Mouse (Mus musculus): ENCODE measurements around the gene Irf3. TPM values are rescaled to one million over a fixed set of nuclear protein-coding genes. Genes with fewer than 3 reads are reported as not detected.

Irf3 gene
- total RNA-seq, 1 experiment, result 45.9 TPM

- Histone ChIP-seq H3K9ac (ENCODE audit: insufficient read depth, low read depth, low read length, poor library complexity, severe bottlenecking) (0 out of 2 replicates have a peak overlapping the region, but pooled peaks have one; percentile 32), H3K27ac (ENCODE audit: insufficient read depth, low read depth, low read length, poor library complexity, severe bottlenecking) (no peak overlapping the region), H3K4me3 (ENCODE audit: insufficient read depth in 1 of 2, low read depth in 1 of 2, low read length in 2 of 2, poor library complexity in 1 of 2, severe bottlenecking in 1 of 2) (peak overlapping the region; percentile 16 to 32; a peak in 3 of 4 replicates), H3K9me3 (ENCODE audit: control insufficient read depth, insufficient read depth, low read depth, low read length) (no peaks in the 10 kb centered on the region), H3K36me3 (ENCODE audit: control insufficient read depth, insufficient read depth, low read length, poor library complexity, severe bottlenecking) (peaks cover 59% of the 10 kb centered on the region), H3K4me1 (ENCODE audit: control insufficient read depth in 2 of 2, insufficient read depth in 2 of 2, low read length in 2 of 2, poor library complexity in 1 of 2) (peaks cover 4 to 29% of the 10 kb centered on the region in 2 experiments; a peak in 3 of 4 replicates)
- TF ChIP-seq MAFK (IDR thresholded peaks at IDR 0.05; ENCODE audit: insufficient read depth, low read depth, low read length), result no peak
- in situ Hi-C loops (cut with MboI; ENCODE audit: low sequenced_read_pairs in 2 of 2, unreplicated experiment in 2 of 2), result no loop called here
- no peak for DNase-seq (ENCODE audit: low read depth, low spot score)
Measured at GRCm38 (mm10) chr7:45047491-45047890, 50.0 kb downstream of the Irf3 start.

- Histone ChIP-seq H3K9me3 (ENCODE audit: control insufficient read depth, insufficient read depth, low read depth, low read length) (no peaks in the 10 kb centered on the region), H3K36me3 (ENCODE audit: control insufficient read depth, insufficient read depth, low read length, poor library complexity, severe bottlenecking) (peaks cover 52% of the 10 kb centered on the region), H3K27ac (ENCODE audit: insufficient read depth, low read depth, low read length, poor library complexity, severe bottlenecking) (no peak overlapping the region), H3K4me1 (ENCODE audit: control insufficient read depth in 2 of 2, insufficient read depth in 2 of 2, low read length in 2 of 2, poor library complexity in 1 of 2) (peaks cover 4 to 29% of the 10 kb centered on the region in 2 experiments; a peak in 3 of 4 replicates), H3K9ac (ENCODE audit: insufficient read depth, low read depth, low read length, poor library complexity, severe bottlenecking) (0 out of 2 replicates have a peak overlapping the region, but pooled peaks have one; percentile 29), H3K4me3 (ENCODE audit: insufficient read depth in 1 of 2, low read depth in 1 of 2, low read length in 2 of 2, poor library complexity in 1 of 2, severe bottlenecking in 1 of 2) (peak overlapping the region; percentile 16 to 33; a peak in 3 of 4 replicates)
- in situ Hi-C loops (cut with MboI; ENCODE audit: low sequenced_read_pairs in 2 of 2, unreplicated experiment in 2 of 2), result no loop called here
- TF ChIP-seq ZC3H11A (IDR thresholded peaks at IDR 0.05; ENCODE audit: borderline replicate concordance, low read depth, low read length) (no peak), HCFC1 (IDR thresholded peaks at IDR 0.05; ENCODE audit: borderline replicate concordance, insufficient read depth, low read length) (no peak), CHD2 (IDR thresholded peaks at IDR 0.05; ENCODE audit: low read depth, low read length) (no peak), ZNF384 (IDR thresholded peaks at IDR 0.05; ENCODE audit: low read depth, low read length) (no peak)
- DNase-seq (ENCODE audit: low read depth, low spot score), result no peak
Measured at GRCm38 (mm10) chr7:45048001-45048890, 50.8 kb downstream of the Irf3 start.

- Histone ChIP-seq H3K9ac (ENCODE audit: insufficient read depth, low read depth, low read length, poor library complexity, severe bottlenecking) (no peak overlapping the region), H3K4me3 (ENCODE audit: insufficient read depth in 1 of 2, low read depth in 1 of 2, low read length in 2 of 2, poor library complexity in 1 of 2, severe bottlenecking in 1 of 2) (peak overlapping the region in 1 of 2 experiments; percentile 44; a peak in 1 of 4 replicates), H3K27ac (ENCODE audit: insufficient read depth, low read depth, low read length, poor library complexity, severe bottlenecking) (no peak overlapping the region), H3K36me3 (ENCODE audit: control insufficient read depth, insufficient read depth, low read length, poor library complexity, severe bottlenecking) (peaks cover 48% of the 10 kb centered on the region), H3K4me1 (ENCODE audit: control insufficient read depth in 2 of 2, insufficient read depth in 2 of 2, low read length in 2 of 2, poor library complexity in 1 of 2) (peaks cover 4 to 29% of the 10 kb centered on the region in 2 experiments; a peak in 3 of 4 replicates), H3K9me3 (ENCODE audit: control insufficient read depth, insufficient read depth, low read depth, low read length) (no peaks in the 10 kb centered on the region)
- TF ChIP-seq CHD2 (IDR thresholded peaks at IDR 0.05; ENCODE audit: low read depth, low read length) (no peak), ZNF384 (IDR thresholded peaks at IDR 0.05; ENCODE audit: low read depth, low read length) (no peak), MAFK (IDR thresholded peaks at IDR 0.05; ENCODE audit: insufficient read depth, low read depth, low read length) (no peak), HCFC1 (IDR thresholded peaks at IDR 0.05; ENCODE audit: borderline replicate concordance, insufficient read depth, low read length) (no peak), ZC3H11A (IDR thresholded peaks at IDR 0.05; ENCODE audit: borderline replicate concordance, low read depth, low read length) (no peak)
- no peak for DNase-seq (ENCODE audit: low read depth, low spot score)
- in situ Hi-C loops (cut with MboI; ENCODE audit: low sequenced_read_pairs in 2 of 2, unreplicated experiment in 2 of 2), result no loop called here
Measured at GRCm38 (mm10) chr7:45048923-45049657, 51.6 kb downstream of the Irf3 start.

- in situ Hi-C loops (cut with MboI; ENCODE audit: low sequenced_read_pairs in 2 of 2, unreplicated experiment in 2 of 2), result no loop called here
- peak overlapping the region; percentile 33 for H3K27ac ChIP-seq (ENCODE audit: insufficient read depth, low read depth, low read length, poor library complexity, severe bottlenecking)
- H3K36me3 ChIP-seq (ENCODE audit: control insufficient read depth, insufficient read depth, low read length, poor library complexity, severe bottlenecking), result peaks cover 38% of the 10 kb centered on the region
- peak; percentile 83 for DNase-seq (ENCODE audit: low read depth, low spot score)
- peaks cover 4 to 24% of the 10 kb centered on the region in 2 experiments; a peak in 3 of 4 replicates for H3K4me1 ChIP-seq (ENCODE audit: control insufficient read depth in 2 of 2, insufficient read depth in 2 of 2, low read length in 2 of 2, poor library complexity in 1 of 2)
- peak overlapping the region; percentile 97 to 99 for H3K4me3 ChIP-seq (ENCODE audit: insufficient read depth in 1 of 2, low read depth in 1 of 2, low read length in 2 of 2, poor library complexity in 1 of 2, severe bottlenecking in 1 of 2)
- H3K9me3 ChIP-seq (ENCODE audit: control insufficient read depth, insufficient read depth, low read depth, low read length), result no peaks in the 10 kb centered on the region
- peak overlapping the region; percentile 91; the same call in 1 of the 2 replicates for H3K9ac ChIP-seq (ENCODE audit: insufficient read depth, low read depth, low read length, poor library complexity, severe bottlenecking)
- TF ChIP-seq ZC3H11A (IDR thresholded peaks at IDR 0.05; ENCODE audit: borderline replicate concordance, low read depth, low read length), result no peak
- peak; percentile 81 for TF ChIP-seq CHD2 (IDR thresholded peaks at IDR 0.05; ENCODE audit: low read depth, low read length)
- TF ChIP-seq ZNF384 (IDR thresholded peaks at IDR 0.05; ENCODE audit: low read depth, low read length), result no peak
- no peak for TF ChIP-seq HCFC1 (IDR thresholded peaks at IDR 0.05; ENCODE audit: borderline replicate concordance, insufficient read depth, low read length)
Measured at GRCm38 (mm10) chr7:45050945-45051600, 53.6 kb downstream of the Irf3 start.
